Mouse (Mus musculus) granulocyte monocyte progenitor cell, adult 5-6 weeks (primary cell): ENCODE measurements around the gene Lkaaear1. TPM values are rescaled to one million over a fixed set of nuclear protein-coding genes. Genes with fewer than 3 reads are reported as not detected.
A peak's percentile ranks its signal among the peaks of the same experiment; 100 is the strongest.

Source experiments
- ATAC-seq: replicated peaks from 2 replicates; pipeline ENCODE4 v1.8.0; 2016; ENCODE audit warnings: mild to moderate bottlenecking, moderate TSS enrichment, inconsistent platforms; ENCODE audit not compliant: poor library complexity, severe bottlenecking
- total RNA-seq, 2 experiments: library from RNA; stranded (forward) in 1 of 2; stranded (reverse) in 1 of 2; fragments of 200-712, 200-1000 nt in 1 of 2; fragments of >200 nt in 1 of 2; fragmentation: Nextera tagmentation in 1 of 2; gene quantifications; 2 replicates each; pipeline ENCODE4 v1.2.3; 2014 to 2017

Lkaaear1 gene
- total RNA-seq, 2 experiments from 2014 or later = not detected

DNA sequence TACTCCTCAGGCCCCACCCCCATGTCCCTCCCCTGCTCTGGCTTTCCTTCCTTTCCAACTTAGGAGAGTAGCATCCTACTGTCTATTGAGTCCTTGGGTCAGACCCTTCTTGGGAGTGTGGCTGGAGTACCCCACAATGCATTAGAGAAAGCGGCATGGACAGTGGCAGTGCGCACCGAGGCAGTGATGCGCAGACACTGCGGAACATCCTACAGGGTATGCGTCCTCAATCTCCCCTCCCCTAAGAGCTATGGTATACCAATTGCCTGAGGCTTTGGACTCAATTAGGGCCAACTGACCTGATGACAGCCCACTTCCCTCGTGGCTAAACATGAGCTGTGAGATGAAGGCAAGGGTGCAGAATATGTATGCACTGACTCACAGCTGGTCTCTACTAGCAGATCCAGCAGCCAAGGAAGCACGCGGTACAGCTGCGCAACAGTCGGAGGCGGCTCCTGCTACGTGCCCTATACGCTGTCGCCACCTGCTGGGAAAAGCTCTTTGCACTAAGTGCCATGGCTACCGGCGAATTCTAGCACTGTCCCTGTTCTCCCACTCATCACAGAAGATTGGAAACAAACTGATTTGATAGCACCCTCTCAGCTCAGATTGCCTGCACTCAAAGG, 39.2 kb downstream of the Lkaaear1 start:
- ATAC-seq = peak; percentile 78

DNA sequence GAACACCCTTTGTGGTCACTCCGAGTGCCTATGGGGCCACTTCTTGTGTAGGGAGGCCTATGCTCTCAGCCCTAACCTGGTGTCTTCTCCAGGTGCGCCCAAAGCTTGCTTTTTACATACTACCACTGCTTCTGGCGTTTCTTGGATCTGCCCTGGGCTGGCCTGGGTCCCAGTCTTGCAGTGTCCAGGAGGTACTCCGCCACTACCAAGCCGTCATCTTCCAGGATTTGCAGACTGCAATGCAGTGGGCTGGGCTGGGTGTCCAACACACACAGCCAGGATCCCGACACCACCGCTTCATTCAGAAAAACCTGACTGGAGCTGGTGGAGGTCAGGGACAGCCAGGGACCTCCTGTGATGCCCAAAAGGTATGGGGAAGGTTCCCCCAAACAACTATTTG, 39.7 kb downstream of the Lkaaear1 start:
- ATAC-seq = no peak

DNA sequence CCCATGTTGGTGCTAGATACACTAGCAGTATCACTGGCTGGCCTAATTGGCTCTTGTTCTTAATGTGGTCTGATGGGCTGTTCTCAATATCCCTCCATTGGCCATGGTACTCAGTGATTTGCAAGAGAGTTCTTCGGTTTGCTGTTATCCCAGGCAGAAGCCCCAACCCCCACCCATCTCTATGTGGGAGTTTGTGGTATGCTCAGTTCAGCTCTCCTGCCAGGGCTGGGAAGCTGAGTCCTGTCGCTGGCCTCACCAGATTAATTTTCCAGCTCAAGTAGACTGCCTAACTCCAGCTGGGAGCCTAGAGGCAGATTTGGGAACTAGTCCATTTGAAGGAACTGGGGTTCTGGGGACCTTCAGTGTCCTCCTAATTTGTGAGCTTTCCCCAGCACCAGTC, 40.8 kb downstream of the Lkaaear1 start:
- no peak for ATAC-seq

DNA sequence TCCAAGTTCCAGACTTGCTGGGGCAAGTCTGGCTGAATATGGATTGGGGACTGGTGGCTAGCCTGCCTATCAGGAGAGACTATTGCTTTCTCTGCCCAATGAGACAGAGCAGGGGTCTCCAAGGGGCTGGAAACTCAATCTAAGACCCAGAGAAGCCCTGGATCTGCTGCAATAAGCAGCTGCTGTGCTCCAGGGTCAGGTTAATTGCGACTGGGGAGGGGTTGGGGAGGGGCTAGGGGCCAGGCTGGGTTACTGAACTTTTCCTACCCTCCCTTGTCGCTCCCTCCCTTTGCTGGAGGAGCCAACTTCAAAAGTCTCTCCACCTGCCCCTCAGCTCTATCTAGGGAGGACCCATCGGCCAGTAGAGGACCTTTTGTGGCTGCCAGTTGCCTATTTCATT, 41.5 kb downstream of the Lkaaear1 start, which contains the start of gene Gm29797:
Gene Gm29797 (plus strand): TSS at position 301 of the 400 bp plus-strand sequence.
- no peak for ATAC-seq

DNA sequence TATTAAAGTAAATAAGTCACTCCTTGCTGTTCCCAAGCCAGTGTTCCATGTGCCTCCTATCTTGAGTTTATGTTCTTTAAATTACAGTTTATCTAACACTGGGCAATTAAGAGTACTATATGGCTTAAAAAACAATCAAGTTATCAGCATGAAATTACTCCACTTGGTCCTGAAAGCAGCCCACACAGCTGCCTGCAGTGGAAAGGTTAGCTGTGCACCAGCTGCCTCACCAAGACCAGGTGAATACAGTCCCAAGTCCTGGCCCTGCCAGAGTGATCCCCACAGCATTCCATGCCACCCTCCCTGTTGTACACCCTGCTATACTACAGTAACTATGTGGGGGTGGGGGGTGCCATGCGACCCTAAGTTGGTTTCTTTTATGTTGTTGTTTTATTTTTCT, 44.7 kb downstream of the Lkaaear1 start:
- no peak for ATAC-seq

DNA sequence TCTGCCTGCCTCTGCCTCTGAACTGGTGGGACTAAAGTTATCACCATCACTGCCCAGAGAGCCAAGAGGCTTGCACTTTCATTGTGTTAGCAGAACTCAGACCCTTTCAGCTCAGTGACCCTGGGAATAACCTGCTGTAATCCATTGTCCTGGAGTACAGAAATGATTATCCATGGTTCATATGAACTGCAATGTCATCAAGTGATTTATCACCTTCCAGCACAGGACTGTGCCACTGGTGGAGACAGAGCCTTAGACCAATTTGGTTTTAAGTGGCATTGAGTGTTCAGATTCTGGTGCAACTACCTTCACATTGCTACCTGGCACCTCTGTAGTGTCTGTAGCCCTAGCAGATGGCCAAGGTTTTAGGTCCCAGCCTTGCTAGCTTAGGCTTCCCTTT, 45.2 kb downstream of the Lkaaear1 start:
- ATAC-seq = no peak

DNA sequence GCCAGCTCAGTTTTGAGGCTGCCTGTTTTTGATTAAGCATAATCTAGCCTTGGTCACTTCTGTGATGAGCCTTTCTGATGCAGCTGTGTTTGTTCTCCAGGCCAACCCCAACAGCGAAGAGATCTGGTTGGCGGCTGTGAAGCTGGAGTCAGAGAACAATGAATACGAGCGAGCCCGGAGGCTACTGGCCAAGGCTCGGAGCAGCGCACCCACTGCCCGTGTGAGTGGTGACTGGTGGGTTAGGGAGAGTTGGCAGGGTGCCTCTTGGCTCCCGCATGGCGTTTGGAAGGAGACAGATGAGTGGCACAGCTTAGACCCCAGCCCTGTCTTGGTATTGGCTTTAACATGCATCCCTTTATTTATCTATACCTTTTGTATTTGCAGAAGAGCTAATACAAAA, 49.3 kb downstream of the Lkaaear1 start:
- ATAC-seq = no peak

Other genes starting within 250 kb of the Lkaaear1 start
- 1.1 TPM in 1 of 2 replicates, not detected in the other for gene Zbtb46, start 239.0 kb downstream of the Lkaaear1 start, total RNA-seq (2014; fragmentation: Nextera tagmentation)
- 0.13 and 0.15 TPM in 2 replicates for gene Zbtb46, start 239.0 kb downstream of the Lkaaear1 start, total RNA-seq (2017)
- gene Abhd16b, start 205.2 kb downstream of the Lkaaear1 start, total RNA-seq (2014; fragmentation: Nextera tagmentation) = not detected in 2 replicates
- not detected in 2 replicates for gene Abhd16b, start 205.2 kb downstream of the Lkaaear1 start, total RNA-seq (2017)
- gene Tpd52l2, start 201.3 kb downstream of the Lkaaear1 start, total RNA-seq (2014; fragmentation: Nextera tagmentation) = 43.1 and 60.9 TPM in 2 replicates
- gene Tpd52l2, start 201.3 kb downstream of the Lkaaear1 start, total RNA-seq (2017) = 115 and 129 TPM in 2 replicates
- 43.8 and 47.1 TPM in 2 replicates for gene Dnajc5, start 178.0 kb downstream of the Lkaaear1 start, total RNA-seq (2014; fragmentation: Nextera tagmentation)
- gene Dnajc5, start 178.0 kb downstream of the Lkaaear1 start, total RNA-seq (2017) = 46.4 and 54.5 TPM in 2 replicates
- 118 and 128 TPM in 2 replicates for gene Uckl1, start 113.5 kb downstream of the Lkaaear1 start, total RNA-seq (2014; fragmentation: Nextera tagmentation)
- gene Uckl1, start 113.5 kb downstream of the Lkaaear1 start, total RNA-seq (2017) = 41.5 and 54.1 TPM in 2 replicates
- gene Prpf6, start 106.6 kb downstream of the Lkaaear1 start, total RNA-seq (2014; fragmentation: Nextera tagmentation) = 30.8 and 35.2 TPM in 2 replicates
- gene Prpf6, start 106.6 kb downstream of the Lkaaear1 start, total RNA-seq (2017) = 68.8 and 71.6 TPM in 2 replicates
- 21.1 and 23.5 TPM in 2 replicates for gene Zfp512b, start 105.6 kb downstream of the Lkaaear1 start, total RNA-seq (2014; fragmentation: Nextera tagmentation)
- gene Zfp512b, start 105.6 kb downstream of the Lkaaear1 start, total RNA-seq (2017) = 11.6 and 15.6 TPM in 2 replicates
- gene Samd10, start 99.2 kb downstream of the Lkaaear1 start, total RNA-seq (2014; fragmentation: Nextera tagmentation) = 6.2 and 13.1 TPM in 2 replicates
- gene Samd10, start 99.2 kb downstream of the Lkaaear1 start, total RNA-seq (2017) = 3.2 and 4.5 TPM in 2 replicates
- not detected in 2 replicates for gene Gm29797, start 41.4 kb downstream of the Lkaaear1 start, total RNA-seq (2014; fragmentation: Nextera tagmentation)
- gene Gm29797, start 41.4 kb downstream of the Lkaaear1 start, total RNA-seq (2017) = not detected in 2 replicates
- gene Sox18, start 26.8 kb downstream of the Lkaaear1 start, total RNA-seq (2014; fragmentation: Nextera tagmentation) = not detected in 2 replicates
- gene Sox18, start 26.8 kb downstream of the Lkaaear1 start, total RNA-seq (2017) = not detected in 2 replicates
- 25.2 and 27.0 TPM in 2 replicates for gene Tcea2, start 18.1 kb downstream of the Lkaaear1 start, total RNA-seq (2014; fragmentation: Nextera tagmentation)
- gene Tcea2, start 18.1 kb downstream of the Lkaaear1 start, total RNA-seq (2017) = 13.6 and 14.1 TPM in 2 replicates
- gene Rgs19, start 4.5 kb downstream of the Lkaaear1 start, total RNA-seq (2014; fragmentation: Nextera tagmentation) = 246 and 266 TPM in 2 replicates
- 78.6 and 96.8 TPM in 2 replicates for gene Rgs19, start 4.5 kb downstream of the Lkaaear1 start, total RNA-seq (2017)
- not detected in 2 replicates for gene Oprl1, start 16.6 kb upstream of the Lkaaear1 start, total RNA-seq (2014; fragmentation: Nextera tagmentation)
- gene Oprl1, start 16.6 kb upstream of the Lkaaear1 start, total RNA-seq (2017) = not detected in 2 replicates
- gene Myt1, start 64.9 kb upstream of the Lkaaear1 start, total RNA-seq (2014; fragmentation: Nextera tagmentation) = not detected in 2 replicates
- gene Myt1, start 64.9 kb upstream of the Lkaaear1 start, total RNA-seq (2017) = not detected in 2 replicates
- 14.4 and 20.2 TPM in 2 replicates for gene Pcmtd2, start 139.4 kb upstream of the Lkaaear1 start, total RNA-seq (2014; fragmentation: Nextera tagmentation)
- gene Pcmtd2, start 139.4 kb upstream of the Lkaaear1 start, total RNA-seq (2017) = 15.9 and 18.3 TPM in 2 replicates
- gene Polr3k, start 165.9 kb upstream of the Lkaaear1 start, total RNA-seq (2014; fragmentation: Nextera tagmentation) = 27.7 and 31.2 TPM in 2 replicates
- 21.8 and 31.1 TPM in 2 replicates for gene Polr3k, start 165.9 kb upstream of the Lkaaear1 start, total RNA-seq (2017)